Mouse (Mus musculus) heart, adult 11 months (tissue): Measurements from ENCODE around the gene Klhdc7b.
A peak's percentile ranks its signal among the peaks of the same experiment; 100 is the strongest.

Source experiments
- DNase-seq: peaks from one replicate; pipeline ENCODE4 v3.0.0; 2022

The Klhdc7b gene

DNA sequence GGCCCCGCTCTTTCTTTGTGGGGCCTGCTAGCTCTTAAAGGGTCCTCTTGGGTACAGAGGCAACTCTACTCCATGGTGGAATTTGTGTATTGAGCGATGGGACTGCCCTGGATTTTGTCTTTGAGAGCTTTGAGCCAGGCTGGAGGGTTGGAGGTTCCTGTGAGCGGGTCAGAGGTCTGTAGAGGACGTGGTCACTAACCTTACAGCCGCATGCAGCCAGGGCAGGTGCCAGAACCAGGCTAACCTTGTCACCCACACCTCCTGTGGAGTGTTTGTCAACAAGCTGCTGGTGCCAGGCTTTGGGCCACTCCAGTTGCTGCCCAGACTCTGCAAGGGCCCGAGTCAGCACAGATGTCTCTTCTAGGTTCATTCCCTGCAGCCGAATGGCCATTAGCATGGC, 8.7 kb upstream of the Klhdc7b start:
- DNase-seq: no peak

DNA sequence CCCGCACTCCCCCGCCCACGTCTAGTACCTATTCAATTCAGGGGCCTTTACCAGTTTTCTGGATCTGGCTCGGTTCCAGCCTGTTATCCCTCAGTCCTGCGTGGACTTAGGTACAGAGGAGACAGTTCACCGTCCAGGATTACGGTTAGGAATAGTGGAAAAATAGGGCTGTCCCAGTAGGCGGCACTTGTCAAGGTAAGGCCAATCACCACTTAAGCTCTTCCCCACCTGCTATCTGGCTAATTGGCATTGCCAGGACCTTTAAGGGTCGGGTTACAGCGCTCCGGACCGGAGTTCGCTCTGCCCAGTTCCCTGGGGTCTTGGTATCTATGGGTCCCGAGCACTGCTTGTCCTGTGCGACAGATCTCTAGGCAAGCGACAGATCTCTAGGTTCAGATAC, 7.8 kb upstream of the Klhdc7b start, which contains the start of gene Tymp:
Tymp (minus strand) TSS at position 83 of the 400 bp plus-strand sequence.
- DNase-seq: no peak

DNA sequence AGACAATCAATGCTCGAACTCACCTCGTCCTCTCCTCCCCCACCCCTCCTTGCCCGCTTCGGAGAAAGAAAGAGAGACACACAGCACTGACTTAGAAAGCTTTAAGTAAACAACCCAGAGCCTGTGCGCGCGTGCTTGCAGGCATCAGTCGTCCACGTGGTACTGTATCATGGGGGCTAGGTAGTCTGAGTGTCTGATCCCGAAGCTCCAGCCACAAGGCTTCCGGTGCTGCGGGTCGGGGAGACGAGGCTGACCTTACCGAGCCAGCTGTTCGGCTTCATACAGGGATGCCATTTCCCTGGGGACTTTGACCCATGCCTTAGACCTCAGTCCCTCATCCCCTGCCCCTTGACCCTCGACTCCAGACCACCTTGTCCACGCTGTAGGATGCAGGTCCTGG, 7.4 kb upstream of the Klhdc7b start:
- no peak for DNase-seq

DNA sequence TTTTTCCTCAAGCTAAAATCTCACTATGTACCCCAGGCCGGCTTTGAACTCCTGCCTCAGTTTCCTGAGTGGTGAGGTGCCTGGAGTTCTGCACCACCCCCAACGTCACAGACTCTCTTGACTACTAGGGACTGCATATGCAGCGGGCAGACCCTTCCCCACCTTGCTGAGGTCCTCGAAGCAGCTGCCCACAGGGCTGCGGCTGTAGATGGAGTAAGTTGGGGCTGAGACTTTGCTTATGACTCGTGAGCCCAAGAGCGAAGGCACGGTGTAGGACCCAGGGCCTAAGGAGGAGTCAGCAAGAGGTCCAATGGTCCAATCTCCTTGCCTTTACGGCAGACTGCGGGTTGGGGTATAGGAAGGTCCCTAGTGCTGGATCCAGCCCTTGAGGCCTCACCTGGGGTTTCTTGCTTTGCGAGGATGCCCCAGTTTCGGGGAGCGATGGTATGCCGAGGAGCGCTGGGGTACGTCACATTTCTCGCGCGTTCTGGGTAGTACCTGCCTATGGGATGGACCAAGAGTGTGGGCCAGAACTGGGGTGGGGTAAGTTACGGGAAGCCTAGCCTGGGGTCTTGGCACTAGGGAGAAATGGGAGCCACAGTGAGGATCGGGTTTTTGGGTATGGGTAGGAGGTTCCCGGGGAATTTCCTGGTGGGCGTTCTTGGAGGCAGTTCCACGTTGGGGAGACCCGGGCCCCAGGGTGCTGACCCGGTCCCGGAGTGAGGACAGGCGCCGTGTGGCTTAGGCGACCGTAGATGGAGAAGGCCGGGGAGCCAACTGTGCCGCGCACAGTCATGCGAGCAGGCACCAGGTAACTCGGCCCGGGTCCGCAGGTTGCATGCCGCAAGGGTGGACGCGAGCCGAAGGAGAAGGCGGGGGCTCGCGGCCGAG, 6.5 kb upstream of the Klhdc7b start:
- DNase-seq: no peak

DNA sequence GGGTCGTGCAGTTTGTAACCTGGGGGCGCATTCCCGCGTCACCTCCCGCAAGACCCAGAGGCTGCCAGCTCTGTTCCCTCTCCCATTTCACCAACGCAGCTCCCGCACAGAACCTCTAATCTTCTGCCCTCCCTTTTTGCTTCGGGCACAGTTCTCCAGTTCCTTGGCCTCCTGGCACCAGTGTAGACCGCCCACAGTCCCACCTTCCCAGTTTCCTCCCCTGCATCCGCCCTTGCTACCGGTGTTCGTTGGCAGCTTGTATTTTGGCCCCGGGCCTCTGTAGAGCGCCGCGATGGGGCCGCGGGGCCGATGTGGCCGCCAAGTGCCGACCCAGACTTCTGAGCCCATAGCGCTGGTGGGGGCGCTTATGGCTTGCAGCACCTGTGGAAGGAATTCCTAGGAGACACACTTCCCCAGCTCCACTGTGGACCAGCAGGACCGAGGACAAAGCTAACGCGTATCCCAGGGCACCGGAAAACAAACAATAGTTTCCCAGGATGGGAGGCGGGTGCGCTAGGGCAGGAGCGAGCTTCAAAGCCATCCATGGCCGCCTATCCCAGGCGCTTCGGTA, 5.8 kb upstream of the Klhdc7b start, which contains the start of gene Odf3b:
Odf3b (minus strand) TSS at position 452 of the 571 bp plus-strand sequence.
- peak; percentile 98 for DNase-seq

DNA sequence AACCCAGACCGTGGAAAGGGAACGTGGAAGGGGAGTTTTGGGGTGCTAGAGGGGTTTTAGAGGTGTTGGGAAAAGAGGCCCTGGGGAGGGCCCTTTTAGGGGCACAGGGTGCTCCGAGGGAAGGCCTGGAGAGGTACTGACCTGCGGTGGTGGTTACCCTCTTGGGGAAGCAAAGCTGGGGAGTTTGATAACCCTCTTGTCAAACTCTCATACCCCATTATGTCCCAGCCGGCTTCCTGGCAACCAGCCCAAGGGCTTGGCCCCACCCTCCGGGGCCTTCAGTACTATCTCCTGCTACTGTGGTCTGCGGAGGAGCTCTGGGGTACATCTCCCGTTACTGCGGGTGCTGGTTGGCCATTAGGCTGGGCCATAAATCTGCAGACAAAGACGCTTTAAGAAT, 5.3 kb upstream of the Klhdc7b start:
- DNase-seq: peak; percentile 94

DNA sequence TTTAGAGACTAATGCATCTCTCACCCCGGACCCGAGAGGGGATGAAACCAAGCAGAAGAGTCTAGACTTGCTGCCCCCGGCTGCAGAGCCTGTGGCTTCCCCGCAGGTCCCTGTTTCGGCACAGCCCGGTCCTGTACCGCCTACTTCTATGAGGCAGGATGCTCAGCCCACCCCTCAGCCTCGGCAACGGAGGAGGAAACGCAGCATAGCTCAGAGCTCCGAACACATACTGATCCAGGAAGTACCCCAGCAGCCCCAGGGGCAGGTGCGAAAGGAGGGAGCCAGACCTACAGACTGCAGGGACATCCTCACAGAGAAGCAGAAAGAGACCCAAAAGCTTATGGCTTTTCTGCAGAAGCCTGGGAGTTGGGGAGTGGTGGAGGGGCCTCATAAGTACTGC, 2.4 kb downstream of the Klhdc7b start:
- DNase-seq: no peak

DNA sequence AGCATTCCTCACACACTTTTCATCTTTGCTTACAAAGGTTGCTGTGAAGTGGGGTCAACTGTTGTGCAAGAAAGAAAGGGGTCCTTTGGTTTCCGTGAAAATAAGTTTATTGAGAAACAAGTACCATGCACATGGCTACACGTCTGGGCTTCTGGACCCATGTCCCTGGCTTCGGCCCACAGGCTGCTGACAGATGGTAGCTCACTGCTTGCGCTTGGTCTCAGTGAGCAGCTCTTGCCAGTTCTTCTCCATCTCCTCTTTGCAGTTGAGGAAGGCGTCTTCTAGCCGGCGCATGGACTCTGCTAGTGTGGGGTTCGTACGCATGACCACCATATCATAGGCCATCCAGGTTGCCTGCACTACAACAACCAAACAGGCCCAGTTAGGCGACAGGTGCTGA, 5.4 kb downstream of the Klhdc7b start:
- DNase-seq: no peak

DNA sequence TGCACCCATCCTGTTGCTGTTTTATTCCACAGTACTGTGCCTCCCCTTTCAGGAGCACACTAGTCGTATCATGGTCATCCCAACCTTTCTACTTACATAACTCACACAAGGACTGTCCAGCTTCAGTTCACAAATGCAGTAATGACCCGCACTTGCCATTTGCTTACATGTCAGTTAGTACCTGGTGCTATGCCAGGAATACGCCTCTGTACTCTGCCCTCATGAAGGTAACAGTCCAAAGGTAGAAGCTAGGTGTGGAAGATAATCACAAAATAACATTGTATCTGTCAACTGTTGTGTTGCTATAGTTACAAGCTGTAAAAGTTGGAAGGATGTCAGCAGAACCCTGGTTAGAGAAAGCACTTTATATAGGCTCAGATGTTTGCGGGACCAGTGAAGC, 12.2 kb downstream of the Klhdc7b start:
- DNase-seq: no peak

DNA sequence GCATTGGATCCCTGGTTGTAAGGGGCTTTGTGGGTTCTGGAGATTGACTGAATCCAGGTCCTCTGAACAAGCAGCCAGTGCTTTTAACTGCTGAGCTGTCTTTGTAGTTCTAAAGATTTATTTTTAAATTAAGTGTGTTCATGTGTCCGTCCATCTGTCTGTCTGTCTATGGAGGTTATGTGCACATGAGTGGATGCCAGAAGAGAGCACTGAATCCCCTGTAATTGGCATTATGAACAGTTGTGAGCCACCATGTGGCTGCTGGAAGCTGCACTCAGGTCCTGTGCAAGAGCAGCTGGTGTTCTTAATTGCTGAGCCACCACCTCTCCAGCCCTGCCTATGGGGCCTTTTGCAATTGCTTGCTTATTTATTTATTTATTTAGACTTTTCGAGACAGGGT, 13.4 kb downstream of the Klhdc7b start:
- no peak for DNase-seq

DNA sequence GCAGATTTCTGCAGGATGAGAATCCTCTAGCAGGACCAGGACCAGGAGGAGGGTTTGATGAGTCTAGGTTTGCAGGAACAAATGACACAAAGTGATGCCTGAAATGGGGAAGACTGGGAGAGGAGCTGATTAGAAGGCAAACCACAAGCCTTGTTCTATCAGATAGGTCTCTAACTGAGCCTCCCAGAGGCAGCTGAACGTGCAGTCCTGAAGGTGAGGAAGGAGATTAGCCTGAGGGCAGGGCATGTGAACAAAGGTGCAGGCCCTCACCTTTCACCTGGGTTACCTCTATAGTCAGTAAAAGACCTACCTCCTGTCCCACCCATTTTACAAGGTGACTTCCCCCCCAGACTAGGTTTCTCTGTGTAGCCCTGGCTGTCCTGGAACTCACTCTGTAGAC, 15.0 kb downstream of the Klhdc7b start:
- no peak for DNase-seq

DNA sequence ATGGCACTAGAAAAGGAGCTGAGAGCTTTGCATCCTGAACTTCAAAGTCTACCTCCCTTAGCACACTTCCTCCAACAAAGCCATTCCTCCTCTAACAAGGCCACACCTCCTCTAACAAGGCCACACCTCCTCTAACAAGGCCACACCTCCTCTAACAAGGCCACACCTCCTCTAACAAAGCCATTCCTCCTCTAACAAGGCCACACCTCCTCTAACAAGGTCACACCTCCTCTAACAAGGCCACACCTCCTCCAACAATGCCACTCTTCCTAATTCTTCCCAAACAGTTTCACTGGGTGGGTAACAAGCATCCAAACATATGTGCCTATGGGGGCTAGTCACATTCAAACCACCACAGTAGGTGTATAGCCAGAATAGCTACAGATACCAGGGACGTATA, 17.8 kb downstream of the Klhdc7b start:
- no peak for DNase-seq

DNA sequence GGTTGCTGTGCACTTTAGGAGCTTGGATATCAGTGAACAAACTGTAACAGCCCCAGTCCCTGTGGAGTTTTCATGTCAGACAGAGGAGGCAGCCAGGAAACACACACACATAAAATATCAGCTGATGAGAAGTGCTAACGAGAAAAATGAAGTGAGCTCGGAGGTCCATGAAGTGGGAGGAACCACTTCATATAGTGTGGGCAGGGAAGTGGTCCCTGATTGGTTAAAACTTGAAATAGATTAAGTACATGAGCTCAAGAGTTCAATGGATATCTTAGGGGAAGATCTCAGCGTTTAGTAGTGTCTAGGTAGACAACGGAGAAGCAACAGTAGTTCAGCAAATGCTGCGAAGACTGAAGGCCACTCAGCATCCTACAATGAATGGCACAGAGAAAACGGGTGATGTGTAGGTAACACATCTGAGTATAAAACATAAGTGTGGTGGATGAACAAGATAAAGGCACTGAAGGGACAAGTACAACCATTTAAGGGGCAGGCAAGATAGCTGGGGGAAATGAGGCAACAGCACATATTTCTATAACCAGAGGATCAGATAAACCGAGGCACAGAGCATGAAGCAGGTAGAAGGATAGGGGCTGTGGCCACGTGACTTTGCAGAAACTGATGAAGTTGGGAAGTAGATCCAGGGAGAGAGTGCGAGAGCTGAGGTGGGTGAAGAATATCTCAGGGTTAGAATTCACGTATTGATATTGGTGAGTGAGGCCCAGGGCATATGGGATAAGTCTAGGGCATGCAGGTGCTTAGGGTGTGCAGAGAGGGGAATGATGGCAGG, 20.3 kb downstream of the Klhdc7b start:
- DNase-seq: no peak

DNA sequence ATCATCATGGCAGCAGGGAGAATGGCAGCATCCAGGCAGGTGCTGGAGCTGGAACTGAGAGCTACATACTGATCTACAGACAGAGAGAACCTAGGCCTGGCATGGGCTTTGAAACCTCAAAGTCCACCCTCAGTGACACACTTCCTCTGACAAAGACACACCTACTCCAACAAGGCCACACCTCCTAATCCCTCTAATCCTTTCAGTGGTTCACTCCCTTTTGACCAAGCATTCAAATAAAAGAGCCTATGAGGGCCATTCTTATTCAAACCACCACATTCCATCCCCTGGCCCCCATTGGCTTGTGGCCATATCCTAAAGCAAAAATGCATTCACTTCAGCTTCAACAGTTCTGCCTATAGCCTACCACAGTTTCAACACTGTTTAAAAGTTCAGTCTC, 22.0 kb downstream of the Klhdc7b start:
- no peak for DNase-seq

DNA sequence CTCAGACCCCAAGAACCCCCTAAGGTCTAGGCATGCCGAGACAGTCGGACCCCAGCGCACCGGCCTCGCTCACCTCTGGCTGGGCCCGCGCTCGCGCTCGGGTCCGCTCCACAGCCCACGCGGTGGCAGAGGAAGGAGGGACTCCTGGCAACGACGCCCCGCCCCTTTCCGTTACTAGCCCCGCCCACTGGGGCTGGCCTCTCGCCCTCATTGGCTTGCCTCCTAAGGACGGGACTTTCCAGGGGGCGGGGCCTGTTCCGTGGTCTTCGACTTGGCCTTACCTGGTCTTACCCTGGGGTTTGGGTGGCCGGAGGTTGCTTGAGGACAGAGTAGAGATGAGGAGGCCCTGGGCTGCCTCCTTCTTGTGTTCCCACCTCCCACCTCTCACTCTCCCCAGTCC, 25.4 kb downstream of the Klhdc7b start, which contains the start of gene Syce3:
Syce3 (minus strand) TSS at position 386 of the 400 bp plus-strand sequence.
- no peak for DNase-seq

DNA sequence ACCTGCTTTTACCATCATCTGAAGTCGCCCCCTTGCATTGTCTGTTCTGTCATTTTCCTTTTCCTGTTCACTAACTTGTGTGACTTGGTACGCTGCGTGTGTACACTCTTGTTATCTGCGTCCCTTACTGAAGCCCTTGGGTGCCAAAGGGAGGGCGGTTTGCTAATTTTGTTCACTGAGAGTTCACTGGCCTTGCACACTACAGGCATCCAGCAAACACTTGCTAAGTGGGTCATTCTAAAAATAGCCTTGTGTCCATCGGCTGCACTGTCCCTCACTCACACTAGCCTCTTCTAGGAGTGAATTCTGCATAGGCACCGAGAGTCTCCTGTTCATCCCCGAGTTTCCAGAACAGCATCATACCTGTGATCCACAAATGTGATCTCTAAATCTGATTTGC, 30.6 kb downstream of the Klhdc7b start:
- peak; percentile 96 for DNase-seq

DNA sequence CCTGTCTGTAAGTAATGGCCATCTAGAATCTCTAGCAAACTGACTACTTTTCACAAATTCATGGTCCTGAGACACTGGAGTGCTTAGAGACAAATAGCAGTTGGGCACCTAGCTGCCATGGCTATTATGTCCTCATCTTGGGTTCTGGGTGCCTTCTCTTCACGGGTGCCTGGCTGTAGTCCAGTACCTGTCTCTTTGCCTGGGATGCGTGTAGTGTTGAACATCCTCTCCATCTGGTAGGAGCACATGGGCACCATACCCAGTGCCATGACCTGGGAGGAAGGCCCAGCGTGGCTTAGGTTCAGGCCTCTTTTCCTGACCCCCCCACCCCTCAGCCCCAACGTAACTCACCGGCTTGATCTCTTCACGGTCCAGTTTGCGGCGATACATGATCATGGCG, 37.2 kb downstream of the Klhdc7b start:
- no peak for DNase-seq

DNA sequence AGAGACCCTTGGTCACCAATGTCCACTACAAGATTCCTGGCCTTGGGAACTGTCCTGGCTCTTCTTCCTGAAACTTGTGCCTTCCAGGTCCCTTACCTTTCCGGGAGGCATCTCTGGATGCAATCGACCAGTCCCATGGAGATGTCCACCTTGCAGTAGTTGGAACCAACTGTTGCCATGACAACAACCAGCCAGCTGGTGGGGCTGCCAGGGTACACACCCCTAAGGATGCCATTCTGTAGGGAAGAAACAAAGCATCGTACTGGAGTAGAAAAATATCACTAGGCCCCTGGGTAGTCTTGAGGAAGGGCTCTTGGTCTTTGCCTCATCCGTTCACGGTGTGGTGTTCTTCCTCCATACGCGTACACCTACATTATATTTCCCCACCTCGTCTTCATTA, 39.9 kb downstream of the Klhdc7b start:
- peak; percentile 93 for DNase-seq

DNA sequence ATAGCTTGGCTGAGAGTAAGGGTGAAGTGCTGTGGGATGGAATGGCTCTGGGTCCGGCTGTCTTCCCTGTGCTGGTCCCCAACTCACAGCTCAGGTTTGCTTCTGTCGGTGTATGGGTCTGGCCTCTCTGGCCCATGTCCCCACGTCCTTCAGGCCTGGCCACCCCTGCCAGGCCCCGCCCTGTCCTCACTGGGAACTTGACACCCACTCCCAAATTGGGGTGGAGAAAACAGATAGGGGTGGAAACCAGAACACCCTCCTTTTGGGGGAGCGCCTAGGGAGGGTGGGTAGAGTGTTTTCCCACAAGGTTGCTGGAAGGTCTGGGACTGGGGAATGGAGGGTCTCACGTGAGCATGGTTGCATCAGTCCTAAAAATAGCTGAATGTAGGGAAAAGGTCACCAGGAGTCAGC, 41.0 kb downstream of the Klhdc7b start, which contains the start of gene Cpt1b:
Cpt1b (minus strand) TSS at position 153 of the 411 bp plus-strand sequence.
- DNase-seq: peak; percentile 98

DNA sequence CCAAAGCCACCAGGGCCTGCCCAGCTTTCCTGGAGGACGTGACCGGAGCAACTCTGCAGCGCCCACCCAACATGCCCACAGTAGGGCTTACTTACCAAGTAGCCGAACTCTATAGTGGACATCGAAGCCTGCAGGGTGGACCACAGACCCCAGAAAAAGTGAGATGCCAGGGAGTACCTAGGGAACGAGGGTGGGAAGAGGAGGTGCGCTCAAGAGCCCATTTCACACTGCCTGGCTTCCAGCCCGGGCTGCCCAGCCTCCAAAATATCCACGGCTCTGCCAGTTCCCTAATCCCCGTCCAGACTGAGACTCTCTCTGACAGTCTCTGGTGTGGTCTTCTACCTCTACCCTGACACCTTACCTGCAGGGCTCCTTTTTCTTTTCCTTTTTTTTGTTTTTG, 42.0 kb downstream of the Klhdc7b start:
- peak; percentile 96 for DNase-seq

DNA sequence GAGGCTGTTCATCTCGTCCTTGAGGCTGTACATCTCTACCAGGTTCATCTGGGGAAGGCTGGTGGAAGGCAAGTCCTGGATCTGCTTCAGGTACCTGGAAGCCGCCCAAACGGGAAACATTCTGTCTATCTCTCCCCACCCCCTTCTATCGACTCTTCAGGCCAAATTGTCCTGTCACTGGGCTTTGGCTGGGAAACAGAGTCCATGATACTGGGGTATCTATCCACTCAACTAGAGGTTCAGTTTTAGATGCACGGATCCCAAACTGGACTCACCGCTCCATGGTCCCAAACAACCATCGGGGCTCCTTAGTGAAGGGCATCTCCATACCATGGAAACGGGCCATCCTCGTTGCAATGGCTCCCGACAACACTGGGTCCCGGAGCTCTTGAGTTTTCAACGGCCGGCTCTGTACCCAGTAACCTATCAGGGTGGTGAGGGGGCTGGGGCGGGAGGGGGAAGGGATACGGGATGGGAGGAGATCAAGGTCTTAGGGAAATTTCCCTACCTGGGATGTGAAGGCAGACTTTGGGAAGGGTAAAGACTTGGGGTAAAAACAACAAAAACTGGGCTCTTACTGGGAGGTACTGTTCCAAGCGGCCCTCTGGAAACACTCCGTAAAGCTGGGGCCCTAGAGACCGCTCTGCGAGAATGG, 43.5 kb downstream of the Klhdc7b start:
- peak; percentile 95 for DNase-seq

DNA sequence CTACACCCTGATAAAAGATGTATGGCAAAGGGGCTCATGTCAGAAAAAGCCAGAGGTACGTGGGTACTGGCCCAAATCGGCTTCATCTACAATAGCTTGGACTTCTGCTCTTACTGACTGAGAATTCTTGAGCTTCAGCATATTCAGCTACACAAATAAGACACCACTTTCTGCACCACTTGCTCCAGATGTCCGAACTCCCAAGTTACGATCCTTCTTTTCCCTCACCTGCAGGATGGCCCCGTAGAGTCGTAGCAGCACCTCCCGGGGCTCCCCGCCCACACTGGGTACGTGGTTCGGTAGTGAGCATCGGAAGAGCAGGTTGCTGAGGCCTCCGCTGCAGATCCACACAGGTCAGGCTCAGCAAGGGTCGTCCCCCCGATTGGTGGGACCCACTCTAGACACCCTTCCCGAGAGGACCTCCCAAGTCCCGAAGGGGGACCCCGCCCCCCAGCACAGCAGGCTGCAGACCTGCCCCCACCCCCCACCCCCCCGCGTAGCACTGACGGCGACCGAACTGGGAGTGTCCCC, 44.2 kb downstream of the Klhdc7b start:
- no peak for DNase-seq
